In genomic region chr2:173561851-173562442, GRCm38 (mm10) we compare ENCODE assay signal across 8 mouse cellular contexts. TPM values are rescaled to one million over a fixed set of nuclear protein-coding genes. Genes with fewer than 3 reads are reported as not detected.
DNase-seq lines count a peak whose midpoint lies in the region; ATAC-seq and TF ChIP-seq lines count a peak whose summit lies in the region.

No protein-coding gene starts in this region.

- no peaks in the 10 kb centered on the region for H3K27me3 ChIP-seq in kidney, embryonic 14.5 days (ENCODE audit: control insufficient read depth, insufficient read depth, low read length)
- no peaks in the 10 kb centered on the region for H3K27me3 ChIP-seq in lung, postnatal 0 days (replicated peaks; ENCODE audit: insufficient read depth, low read length)

- WGBS in kidney, embryonic 14.5 days = 41% methylated on average over 5 of the region's 5 CpGs
- WGBS in lung, postnatal 0 days = 41% methylated on average over 5 of the region's 5 CpGs

- intact Hi-C loops in gastrocnemius, adult 2 months (cut with DNase I) = loop anchor here (1.0 to 5.0 kb wide), 2 partner anchors 376 to 455 kb away; no protein-coding TSS in a partner anchor

- peak; percentile 94 for TF ChIP-seq CTCF in gastrocnemius, adult 2 months (IDR thresholded peaks at IDR 0.05)
- TF ChIP-seq CTCF in lung, postnatal 0 days (IDR thresholded peaks at IDR 0.05) = peak; percentile 90

- no peak for ATAC-seq in kidney, embryonic 14.5 days (ENCODE audit: low FRiP score, low TSS enrichment)
- 0 out of 2 replicates have a peak, but pooled peaks have one; percentile 20 for ATAC-seq in lung, postnatal 0 days

- peak; percentile 39 for DNase-seq in kidney, adult 11 months
- DNase-seq in cerebellum, postnatal 25 days = peak; percentile 65 to 78
- peak; percentile 73 for DNase-seq in gastrocnemius, adult 2 months
- peak; percentile 38 to 73 for DNase-seq in layer of hippocampus, adult 8-10 months (ENCODE audit: low spot score in 2 of 2)
- peak; percentile 60 for DNase-seq in lung, postnatal 0 days (ENCODE audit: low spot score)
- peak; percentile 62 for DNase-seq in ovary, postnatal 36 days (ENCODE audit: low spot score)
- DNase-seq in thymus, postnatal 4 days = peak; percentile 88

- no peak overlapping the region for H3K4me2 ChIP-seq in kidney, embryonic 14.5 days (replicated peaks; ENCODE audit: low read depth, low read length)
- no peak overlapping the region for H3K4me2 ChIP-seq in lung, postnatal 0 days (replicated peaks; ENCODE audit: low read depth, low read length)

- H3K9ac ChIP-seq in kidney, embryonic 14.5 days (ENCODE audit: low read depth, low read length) = no peak overlapping the region
- no peak overlapping the region for H3K9ac ChIP-seq in lung, postnatal 0 days (replicated peaks; ENCODE audit: low read depth)

- peaks cover 15% of the 10 kb centered on the region for H3K4me1 ChIP-seq in kidney, embryonic 14.5 days (ENCODE audit: control insufficient read depth, insufficient read depth, low read length)
- H3K4me1 ChIP-seq in lung, postnatal 0 days (ENCODE audit: insufficient read depth, low read depth, low read length) = no peaks in the 10 kb centered on the region

- no peaks in the 10 kb centered on the region for H3K9me3 ChIP-seq in kidney, embryonic 14.5 days (ENCODE audit: control insufficient read depth, low read length)
- H3K9me3 ChIP-seq in lung, postnatal 0 days (ENCODE audit: low read length) = no peaks in the 10 kb centered on the region

- H3K27ac ChIP-seq in kidney, embryonic 14.5 days (ENCODE audit: low read depth, low read length) = no peak overlapping the region
- H3K27ac ChIP-seq in gastrocnemius, adult 2 months = no peak overlapping the region
- no peak overlapping the region for H3K27ac ChIP-seq in lung, postnatal 0 days (ENCODE audit: low read length)

- H3K4me3 ChIP-seq in kidney, embryonic 14.5 days (ENCODE audit: low read length) = no peak overlapping the region
- H3K4me3 ChIP-seq in gastrocnemius, adult 2 months = no peak overlapping the region
- no peak overlapping the region for H3K4me3 ChIP-seq in lung, postnatal 0 days (ENCODE audit: low read depth, low read length)

- no peaks in the 10 kb centered on the region for H3K36me3 ChIP-seq in kidney, embryonic 14.5 days (ENCODE audit: control insufficient read depth, insufficient read depth, low read length)
- no peaks in the 10 kb centered on the region for H3K36me3 ChIP-seq in lung, postnatal 0 days (ENCODE audit: insufficient read depth, low read length)

- TF ChIP-seq EP300 in lung, postnatal 0 days (IDR thresholded peaks at IDR 0.05) = no peak

RNA-seq across cellular contexts. Expression of gene Ankrd60, which starts 16.2 kb away (rescaled TPM):
- polyA plus RNA-seq in kidney, embryonic 14.5 days (2014; fragmentation: Nextera tagmentation; extraction: Ambion mirVana) = not detected in 2 replicates
- total RNA-seq in gastrocnemius, adult 2 months (2021) = not detected
- total RNA-seq in layer of hippocampus, adult 8-10 months (2022) = not detected
- polyA plus RNA-seq in lung, postnatal 0 days (2015; fragmentation: Nextera tagmentation; extraction: Ambion mirVana) = not detected in 2 replicates

RNA-seq across cellular contexts. Expression of gene 1700021F07Rik, which starts 39.6 kb away (rescaled TPM):
- polyA plus RNA-seq in kidney, embryonic 14.5 days (2014; fragmentation: Nextera tagmentation; extraction: Ambion mirVana) = not detected in 2 replicates
- total RNA-seq in gastrocnemius, adult 2 months (2021) = not detected
- total RNA-seq in layer of hippocampus, adult 8-10 months (2022) = not detected
- not detected in 2 replicates for polyA plus RNA-seq in lung, postnatal 0 days (2015; fragmentation: Nextera tagmentation; extraction: Ambion mirVana)
